Mouse (Mus musculus): Measurements from ENCODE around the gene Strada. TPM values are rescaled to one million over a fixed set of nuclear protein-coding genes. Genes with fewer than 3 reads are reported as not detected.

The Strada gene
- polyA plus RNA-seq, 1 experiment from 2014 or later: 36.7 TPM

Other genes with a start within 250 kb of the Strada start
- gene Cyb561, start 248.8 kb downstream of the Strada start, polyA plus RNA-seq (2014; fragmentation: Nextera tagmentation; extraction: Ambion mirVana): 8.7 and 9.2 TPM in 2 replicates
- gene Ace, start 234.2 kb downstream of the Strada start, polyA plus RNA-seq (2014; fragmentation: Nextera tagmentation; extraction: Ambion mirVana): 0.09 and 0.15 TPM in 2 replicates
- gene Ace3, start 207.5 kb downstream of the Strada start, polyA plus RNA-seq (2014; fragmentation: Nextera tagmentation; extraction: Ambion mirVana): not detected in 2 replicates
- gene Kcnh6, start 194.0 kb downstream of the Strada start, polyA plus RNA-seq (2014; fragmentation: Nextera tagmentation; extraction: Ambion mirVana): 0.14 and 0.39 TPM in 2 replicates
- 75.3 and 82.5 TPM in 2 replicates for gene Dcaf7, start 165.3 kb downstream of the Strada start, polyA plus RNA-seq (2014; fragmentation: Nextera tagmentation; extraction: Ambion mirVana)
- gene Taco1, start 136.1 kb downstream of the Strada start, polyA plus RNA-seq (2014; fragmentation: Nextera tagmentation; extraction: Ambion mirVana): 10.3 and 12.9 TPM in 2 replicates
- 20.9 and 26.1 TPM in 2 replicates for gene Map3k3, start 117.6 kb downstream of the Strada start, polyA plus RNA-seq (2014; fragmentation: Nextera tagmentation; extraction: Ambion mirVana)
- 0.64 TPM in 1 of 2 replicates, not detected in the other for gene Gm10840, start 41.3 kb downstream of the Strada start, polyA plus RNA-seq (2014; fragmentation: Nextera tagmentation; extraction: Ambion mirVana)
- 516 and 591 TPM in 2 replicates for gene Limd2, start 41.3 kb downstream of the Strada start, polyA plus RNA-seq (2014; fragmentation: Nextera tagmentation; extraction: Ambion mirVana)
- 53.5 and 68.1 TPM in 2 replicates for gene Ccdc47, start 14.2 kb upstream of the Strada start, polyA plus RNA-seq (2014; fragmentation: Nextera tagmentation; extraction: Ambion mirVana)
- gene Ddx42, start 14.8 kb upstream of the Strada start, polyA plus RNA-seq (2014; fragmentation: Nextera tagmentation; extraction: Ambion mirVana): 96.6 and 110 TPM in 2 replicates
- 72.6 and 74.9 TPM in 2 replicates for gene Ftsj3, start 53.9 kb upstream of the Strada start, polyA plus RNA-seq (2014; fragmentation: Nextera tagmentation; extraction: Ambion mirVana)
- 380 and 388 TPM in 2 replicates for gene Psmc5, start 54.0 kb upstream of the Strada start, polyA plus RNA-seq (2014; fragmentation: Nextera tagmentation; extraction: Ambion mirVana)
- gene Smarcd2, start 70.8 kb upstream of the Strada start, polyA plus RNA-seq (2014; fragmentation: Nextera tagmentation; extraction: Ambion mirVana): 82.6 and 84.8 TPM in 2 replicates
- gene Tcam1, start 74.5 kb upstream of the Strada start, polyA plus RNA-seq (2014; fragmentation: Nextera tagmentation; extraction: Ambion mirVana): 0.09 and 0.29 TPM in 2 replicates
- gene Gh, start 99.7 kb upstream of the Strada start, polyA plus RNA-seq (2014; fragmentation: Nextera tagmentation; extraction: Ambion mirVana): not detected in 2 replicates
- 2.1 and 2.3 TPM in 2 replicates for gene Cd79b, start 112.6 kb upstream of the Strada start, polyA plus RNA-seq (2014; fragmentation: Nextera tagmentation; extraction: Ambion mirVana)
- gene Scn4a, start 151.1 kb upstream of the Strada start, polyA plus RNA-seq (2014; fragmentation: Nextera tagmentation; extraction: Ambion mirVana): 0.13 and 0.23 TPM in 2 replicates
- gene Prr29, start 163.3 kb upstream of the Strada start, polyA plus RNA-seq (2014; fragmentation: Nextera tagmentation; extraction: Ambion mirVana): not detected in 2 replicates
- gene Icam2, start 185.9 kb upstream of the Strada start, polyA plus RNA-seq (2014; fragmentation: Nextera tagmentation; extraction: Ambion mirVana): 24.5 and 26.8 TPM in 2 replicates